Mouse (Mus musculus) erythroblast, embryonic 14.5 days (primary cell): ENCODE results near the gene Mettl8. TPM values are rescaled to one million over a fixed set of nuclear protein-coding genes. Genes with fewer than 3 reads are reported as not detected.

ENCODE experiments used
- H3K27me3 ChIP-seq: 2 replicates; pipeline ENCODE4 v1.6.1; 2012; ENCODE audit warnings: inconsistent platforms; ENCODE audit not compliant: control insufficient read depth
- H3K36me3 ChIP-seq: 2 replicates; pipeline ENCODE4 v1.6.1; 2012; ENCODE audit warnings: mild to moderate bottlenecking, inconsistent platforms; ENCODE audit not compliant: control insufficient read depth
- H3K4me1 ChIP-seq: 2 replicates; pipeline ENCODE4 v1.6.1; 2012; ENCODE audit warnings: inconsistent platforms; ENCODE audit not compliant: control insufficient read depth
- H3K4me3 ChIP-seq: replicated peaks from 2 replicates; pipeline ENCODE3; 2012; ENCODE audit warnings: moderate library complexity, mild to moderate bottlenecking, inconsistent platforms
- H3K9me3 ChIP-seq: 2 replicates; pipeline ENCODE4 v1.6.1; 2012; ENCODE audit warnings: low read length, inconsistent platforms, mixed read lengths; ENCODE audit not compliant: control insufficient read depth
- GATA1 ChIP-seq: IDR thresholded peaks from 2 replicates; pipeline ENCODE4 v1.6.1; 2012; ENCODE audit warnings: low read length, inconsistent platforms, mixed read lengths
- TAL1 ChIP-seq: IDR thresholded peaks from 3 replicates; pipeline ENCODE4 v1.6.1; 2012; ENCODE audit warnings: low read length, inconsistent platforms, mixed read lengths
- polyA plus RNA-seq: library from polyadenylated mRNA; stranded (reverse); fragments of >175 nt; gene quantifications from 2 replicates; pipeline ENCODE4 v1.2.3, GENCODE M21; 2012

Gene Mettl8
- polyA plus RNA-seq, 1 experiment = 0.18 TPM

- H3K27me3 ChIP-seq = peaks cover 10% of the 10 kb centered on the region
- TF ChIP-seq TAL1 (no peak), GATA1 (no peak)
- no peak overlapping the region for H3K4me3 ChIP-seq
- peaks cover 3% of the 10 kb centered on the region for H3K4me1 ChIP-seq
- H3K36me3 ChIP-seq = no peaks in the 10 kb centered on the region
- H3K9me3 ChIP-seq = peaks cover 2% of the 10 kb centered on the region; the same call in 1 of the 2 replicates
These were observed 125.7 kb downstream of the Mettl8 start for GRCm38 (mm10) chr2:70929714-70930113.

DNA sequence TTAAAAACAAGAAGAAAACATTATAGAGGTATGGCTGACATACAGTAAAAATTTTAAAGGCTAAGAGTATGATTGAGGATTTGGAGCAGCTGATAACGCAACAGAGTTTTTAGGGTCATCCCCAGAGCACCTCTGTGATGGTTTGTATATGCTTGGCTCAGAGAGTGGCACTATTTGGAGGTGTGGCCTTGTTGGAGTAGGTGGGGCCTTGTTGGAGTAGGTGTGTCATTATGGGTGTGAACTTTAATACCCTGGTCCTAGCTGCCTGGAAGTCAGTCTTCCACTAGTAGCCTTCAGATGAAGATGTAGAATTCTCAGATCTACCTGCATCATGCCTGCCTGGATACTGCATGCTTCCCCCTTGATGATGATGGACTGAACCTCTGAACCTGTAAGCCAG, 131.3 kb downstream of the Mettl8 start:
- Histone ChIP-seq H3K9me3 (peaks cover 2% of the 10 kb centered on the region; the same call in 1 of the 2 replicates), H3K27me3 (peaks cover 4% of the 10 kb centered on the region; the same call in 1 of the 2 replicates), H3K4me1 (peaks cover 57% of the 10 kb centered on the region), H3K4me3 (no peak overlapping the region), H3K36me3 (no peaks in the 10 kb centered on the region)
- TF ChIP-seq TAL1 (no peak), GATA1 (no peak)

GRCm38 (mm10) chr2:70922814-70923213, 132.6 kb downstream of the Mettl8 start:
- no peak overlapping the region for H3K4me3 ChIP-seq
- no peaks in the 10 kb centered on the region for H3K9me3 ChIP-seq
- peaks cover 63% of the 10 kb centered on the region for H3K4me1 ChIP-seq
- no peaks in the 10 kb centered on the region for H3K36me3 ChIP-seq
- no peaks in the 10 kb centered on the region for H3K27me3 ChIP-seq
- no peak for TF ChIP-seq GATA1
- no peak for TF ChIP-seq TAL1

- TF ChIP-seq TAL1 = peak; percentile 62
- TF ChIP-seq GATA1 = peak; percentile 29; the same call in 1 of the 2 replicates
- Histone ChIP-seq H3K9me3 (no peaks in the 10 kb centered on the region), H3K4me1 (peaks cover 63% of the 10 kb centered on the region), H3K4me3 (peak overlapping the region; percentile 57), H3K36me3 (no peaks in the 10 kb centered on the region), H3K27me3 (no peaks in the 10 kb centered on the region)
These were observed 134.3 kb downstream of the Mettl8 start for GRCm38 (mm10) chr2:70920937-70921596.

- no peaks in the 10 kb centered on the region for H3K9me3 ChIP-seq
- no peaks in the 10 kb centered on the region for H3K36me3 ChIP-seq
- H3K27me3 ChIP-seq = no peaks in the 10 kb centered on the region
- peaks cover 63% of the 10 kb centered on the region for H3K4me1 ChIP-seq
- TF ChIP-seq GATA1 = no peak
- TF ChIP-seq TAL1 = no peak
- H3K4me3 ChIP-seq = no peak overlapping the region
These were observed 135.4 kb downstream of the Mettl8 start for GRCm38 (mm10) chr2:70919913-70920522.

DNA sequence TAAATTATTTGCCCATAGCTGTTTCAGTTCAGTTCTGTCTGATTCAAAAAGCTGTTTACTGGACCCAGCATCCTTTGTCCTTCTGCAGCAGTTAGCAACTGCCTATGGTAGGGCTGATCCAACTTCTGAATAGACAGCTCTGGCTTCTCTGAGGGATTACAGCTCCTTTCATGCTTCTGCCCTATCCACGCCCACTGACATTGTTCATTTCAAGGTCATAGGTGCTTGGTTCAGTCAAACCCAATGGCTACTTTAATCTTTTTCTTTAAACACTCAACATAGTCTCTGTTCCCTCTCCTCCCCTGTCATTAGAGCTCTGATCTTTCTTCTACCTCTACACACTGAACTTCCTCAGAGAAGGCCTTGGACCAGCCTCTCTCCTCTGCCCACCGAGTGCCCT, 136.9 kb downstream of the Mettl8 start:
- Histone ChIP-seq H3K4me1 (peaks cover 51% of the 10 kb centered on the region), H3K36me3 (no peaks in the 10 kb centered on the region), H3K4me3 (no peak overlapping the region), H3K9me3 (no peaks in the 10 kb centered on the region), H3K27me3 (no peaks in the 10 kb centered on the region)
- TF ChIP-seq GATA1 (no peak), TAL1 (no peak)

Other genes starting within 250 kb of the Mettl8 start
- gene Tlk1, start 229.9 kb downstream of the Mettl8 start, polyA plus RNA-seq = 3.3 and 4.5 TPM in 2 replicates
- gene Dcaf17, start 255 bp downstream of the Mettl8 start, polyA plus RNA-seq = 0.06 and 0.11 TPM in 2 replicates
- not detected in 2 replicates for gene Cybrd1, start 62.3 kb upstream of the Mettl8 start, polyA plus RNA-seq
- gene Dync1i2, start 156.1 kb upstream of the Mettl8 start, polyA plus RNA-seq = 1.3 TPM in 2 replicates